Mouse (Mus musculus): ENCODE measurements around the gene Rbmxl2. TPM values are rescaled to one million over a fixed set of nuclear protein-coding genes. Genes with fewer than 3 reads are reported as not detected.

Gene Rbmxl2
- polyA plus RNA-seq, 1 experiment: not detected

DNA sequence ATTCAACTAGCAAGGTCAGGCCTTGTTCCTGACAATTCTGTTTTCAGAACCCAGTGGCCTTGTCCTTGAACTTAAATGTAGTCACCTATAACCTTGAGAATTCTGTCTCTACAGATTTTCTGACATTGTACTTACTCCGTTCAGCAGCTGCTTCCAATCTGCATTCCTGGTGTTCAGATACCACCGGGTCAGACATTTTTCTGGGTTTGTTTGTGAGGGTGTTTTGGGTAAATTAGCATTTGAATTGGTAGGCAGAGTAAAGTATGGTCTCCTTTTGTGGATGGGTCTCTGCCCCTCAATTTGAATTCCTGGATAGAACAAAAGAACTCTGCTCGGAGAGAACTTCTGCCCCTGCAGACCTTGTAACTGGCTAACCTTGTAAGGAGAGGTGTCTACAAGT lies 27.6 kb downstream of the Rbmxl2 start:
- 34% methylated on average over 3 of the region's 3 CpGs for WGBS
- Histone ChIP-seq H3K27me3 (ENCODE audit: control insufficient read depth, insufficient read depth, low read length) (no peaks in the 10 kb centered on the region), H3K27ac (ENCODE audit: insufficient read depth, low read length) (no peak overlapping the region), H3K4me3 (replicated peaks; ENCODE audit: insufficient read depth, low read depth, low read length) (no peak overlapping the region), H3K4me1 (ENCODE audit: control insufficient read depth, insufficient read depth, low read length) (no peaks in the 10 kb centered on the region)
- DNase-seq: no peak
- TF ChIP-seq CTCF (IDR thresholded peaks at IDR 0.05; ENCODE audit: borderline replicate concordance, insufficient read depth, low read depth, low read length) (no peak), POLR2A (IDR thresholded peaks at IDR 0.05; ENCODE audit: borderline replicate concordance, insufficient read depth, low read length) (no peak)

DNA sequence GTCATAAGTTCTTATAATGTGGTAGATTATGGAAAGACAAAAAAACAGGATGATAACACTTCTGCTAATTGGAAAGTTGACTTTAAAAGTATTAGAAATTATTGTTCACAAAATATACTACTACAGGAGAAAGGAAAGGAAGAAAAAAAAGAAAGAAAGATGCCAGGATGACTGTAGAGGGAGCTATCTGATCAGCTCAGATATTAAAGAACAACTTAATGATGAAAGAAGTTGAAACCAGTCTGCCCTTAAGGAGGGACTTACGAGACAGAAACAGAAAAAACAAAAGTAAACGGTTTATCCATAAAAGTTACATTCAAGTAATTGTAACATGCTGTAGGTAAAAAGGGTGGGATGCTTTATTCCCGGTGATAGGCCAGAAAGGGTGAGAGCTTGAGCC lies 28.3 kb downstream of the Rbmxl2 start:
- Histone ChIP-seq H3K27ac (ENCODE audit: insufficient read depth, low read length) (no peak overlapping the region), H3K4me1 (ENCODE audit: control insufficient read depth, insufficient read depth, low read length) (no peaks in the 10 kb centered on the region), H3K27me3 (ENCODE audit: control insufficient read depth, insufficient read depth, low read length) (no peaks in the 10 kb centered on the region), H3K4me3 (replicated peaks; ENCODE audit: insufficient read depth, low read depth, low read length) (no peak overlapping the region)
- TF ChIP-seq CTCF (IDR thresholded peaks at IDR 0.05; ENCODE audit: borderline replicate concordance, insufficient read depth, low read depth, low read length) (no peak), POLR2A (IDR thresholded peaks at IDR 0.05; ENCODE audit: borderline replicate concordance, insufficient read depth, low read length) (no peak)
- no peak for DNase-seq
- WGBS: 57% methylated on average over 3 of the region's 3 CpGs

DNA sequence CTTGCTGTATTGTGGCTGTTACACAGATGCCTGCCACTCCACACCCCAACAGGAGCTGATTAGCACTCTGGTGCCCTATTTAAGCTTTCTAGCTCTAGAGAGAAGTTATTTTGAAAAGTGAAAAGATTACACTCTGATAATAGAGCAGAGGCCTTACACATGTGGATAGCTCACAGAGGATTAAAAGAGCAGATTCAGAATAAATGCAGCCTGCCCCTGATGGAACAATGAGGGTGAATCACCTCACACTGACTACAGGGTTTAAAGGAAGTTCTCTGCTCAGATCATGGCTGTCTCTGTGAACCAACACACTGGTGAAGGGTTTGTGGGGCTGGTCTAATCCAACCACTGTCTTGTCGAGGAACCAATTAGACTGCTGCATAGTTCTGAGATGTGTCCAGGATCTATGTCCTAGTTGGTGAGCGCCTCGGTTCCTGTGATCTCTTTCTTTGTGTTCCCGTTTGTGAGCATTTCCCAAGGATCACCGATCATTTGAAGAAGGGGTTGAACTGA lies 32.2 kb downstream of the Rbmxl2 start:
- WGBS: 88% methylated on average over 5 of the region's 5 CpGs
- Histone ChIP-seq H3K4me3 (replicated peaks; ENCODE audit: insufficient read depth, low read depth, low read length) (no peak overlapping the region), H3K27ac (ENCODE audit: insufficient read depth, low read length) (no peak overlapping the region), H3K27me3 (ENCODE audit: control insufficient read depth, insufficient read depth, low read length) (no peaks in the 10 kb centered on the region), H3K4me1 (ENCODE audit: control insufficient read depth, insufficient read depth, low read length) (no peaks in the 10 kb centered on the region)
- no peak for DNase-seq
- no peak for TF ChIP-seq POLR2A (IDR thresholded peaks at IDR 0.05; ENCODE audit: borderline replicate concordance, insufficient read depth, low read length)
- TF ChIP-seq CTCF (IDR thresholded peaks at IDR 0.05; ENCODE audit: borderline replicate concordance, insufficient read depth, low read depth, low read length): no peak

GRCm38 (mm10) chr7:107250211-107250985 lies 41.2 kb downstream of the Rbmxl2 start:
- TF ChIP-seq CTCF (IDR thresholded peaks at IDR 0.05; ENCODE audit: borderline replicate concordance, insufficient read depth, low read depth, low read length): no peak
- no peak for TF ChIP-seq POLR2A (IDR thresholded peaks at IDR 0.05; ENCODE audit: borderline replicate concordance, insufficient read depth, low read length)
- 14% methylated on average over 5 of the region's 5 CpGs for WGBS
- Histone ChIP-seq H3K4me3 (replicated peaks; ENCODE audit: insufficient read depth, low read depth, low read length) (no peak overlapping the region), H3K4me1 (ENCODE audit: control insufficient read depth, insufficient read depth, low read length) (no peaks in the 10 kb centered on the region), H3K27me3 (ENCODE audit: control insufficient read depth, insufficient read depth, low read length) (no peaks in the 10 kb centered on the region), H3K27ac (ENCODE audit: insufficient read depth, low read length) (no peak overlapping the region)
- DNase-seq: peak in 1 of 2 experiments; percentile 18

DNA sequence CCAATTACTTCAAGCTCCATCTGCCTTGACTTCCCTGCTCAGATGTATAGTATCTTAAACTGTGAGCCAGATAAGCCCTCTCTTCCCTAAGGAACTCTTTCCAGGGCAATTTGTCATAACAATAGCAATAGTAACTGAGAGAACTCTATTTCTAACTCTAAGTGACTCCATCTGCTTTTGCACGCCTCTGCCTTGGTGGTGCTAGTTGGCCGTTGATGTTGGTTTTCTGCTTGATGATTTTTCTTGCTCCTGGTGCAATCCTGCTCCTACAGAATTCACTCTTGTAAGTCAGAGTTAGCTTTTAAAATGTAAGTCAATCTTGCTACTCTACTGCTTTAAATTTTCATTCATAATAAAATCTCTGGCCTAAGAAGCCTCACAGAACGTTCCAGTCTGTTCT lies 44.1 kb downstream of the Rbmxl2 start:
- DNase-seq: no peak
- Histone ChIP-seq H3K27ac (ENCODE audit: insufficient read depth, low read length) (no peak overlapping the region), H3K4me3 (replicated peaks; ENCODE audit: insufficient read depth, low read depth, low read length) (no peak overlapping the region), H3K27me3 (ENCODE audit: control insufficient read depth, insufficient read depth, low read length) (no peaks in the 10 kb centered on the region; the same call in 1 of the 2 replicates), H3K4me1 (ENCODE audit: control insufficient read depth, insufficient read depth, low read length) (no peaks in the 10 kb centered on the region)
- TF ChIP-seq CTCF (IDR thresholded peaks at IDR 0.05; ENCODE audit: borderline replicate concordance, insufficient read depth, low read depth, low read length): no peak
- no peak for TF ChIP-seq POLR2A (IDR thresholded peaks at IDR 0.05; ENCODE audit: borderline replicate concordance, insufficient read depth, low read length)
- WGBS: 94% methylated on average over 3 of the region's 3 CpGs

GRCm38 (mm10) chr7:107259936-107260335 lies 50.7 kb downstream of the Rbmxl2 start:
- TF ChIP-seq CTCF (IDR thresholded peaks at IDR 0.05; ENCODE audit: borderline replicate concordance, insufficient read depth, low read depth, low read length) (no peak), POLR2A (IDR thresholded peaks at IDR 0.05; ENCODE audit: borderline replicate concordance, insufficient read depth, low read length) (no peak)
- Histone ChIP-seq H3K4me3 (replicated peaks; ENCODE audit: insufficient read depth, low read depth, low read length) (no peak overlapping the region), H3K27me3 (ENCODE audit: control insufficient read depth, insufficient read depth, low read length) (no peaks in the 10 kb centered on the region; the same call in 1 of the 2 replicates), H3K27ac (ENCODE audit: insufficient read depth, low read length) (no peak overlapping the region), H3K4me1 (ENCODE audit: control insufficient read depth, insufficient read depth, low read length) (no peaks in the 10 kb centered on the region)
- WGBS: 59% methylated on average over 5 of the region's 5 CpGs
- DNase-seq: no peak

Other genes starting within 250 kb of the Rbmxl2 start
- not detected in 2 replicates for gene Olfr6, start 245.5 kb upstream of the Rbmxl2 start, polyA plus RNA-seq (2012; rRNA removed)
- not detected in 2 replicates for gene Olfr711, start 234.0 kb upstream of the Rbmxl2 start, polyA plus RNA-seq (2012; rRNA removed)
- gene Olfr2, start 203.4 kb upstream of the Rbmxl2 start, polyA plus RNA-seq (2012; rRNA removed): not detected in 2 replicates
- not detected in 2 replicates for gene Olfr713, start 178.3 kb upstream of the Rbmxl2 start, polyA plus RNA-seq (2012; rRNA removed)
- not detected in 2 replicates for gene Olfr714, start 138.5 kb upstream of the Rbmxl2 start, polyA plus RNA-seq (2012; rRNA removed)
- not detected in 2 replicates for gene Olfr17, start 116.2 kb upstream of the Rbmxl2 start, polyA plus RNA-seq (2012; rRNA removed)
- not detected in 2 replicates for gene Olfr715b, start 99.1 kb upstream of the Rbmxl2 start, polyA plus RNA-seq (2012; rRNA removed)
- gene Olfr715, start 78.4 kb upstream of the Rbmxl2 start, polyA plus RNA-seq (2012; rRNA removed): not detected in 2 replicates
- gene Olfr716, start 71.1 kb upstream of the Rbmxl2 start, polyA plus RNA-seq (2012; rRNA removed): not detected in 2 replicates
- gene Nlrp14, start 42.5 kb upstream of the Rbmxl2 start, polyA plus RNA-seq (2012; rRNA removed): not detected in 2 replicates
- gene Syt9, start 161.3 kb downstream of the Rbmxl2 start, polyA plus RNA-seq (2012; rRNA removed): 39.6 and 43.1 TPM in 2 replicates

Measured in cerebellum, adult 2 months (tissue).